Mouse (Mus musculus) liver, embryonic 14.5 days (tissue): ENCODE measurements around the gene Rgs9. TPM values are rescaled to one million over a fixed set of nuclear protein-coding genes. Genes with fewer than 3 reads are reported as not detected.

Experiments used
- ATAC-seq: fragments of 200-750 bp; cut with Nextera tagmentation; 2 replicates; pipeline ENCODE4 v1.8.0; 2017; ENCODE audit warnings: moderate number of reproducible peaks, mild to moderate bottlenecking, moderate library complexity; ENCODE audit not compliant: insufficient read depth
- DNase-seq, 3 experiments: peaks; one replicate each; pipeline ENCODE4 v3.0.0-alpha.2; 2012 to 2013; ENCODE audit warnings: low read depth in 3 of 3, low spot score in 3 of 3
- H3K27ac ChIP-seq: fragments of 300-500 bp; sonication (generic); 2 replicates; pipeline ENCODE4 v1.5.1; 2014; ENCODE audit warnings: moderate library complexity, mild to moderate bottlenecking, control low read depth, inconsistent platforms
- H3K27me3 ChIP-seq: fragments of 300-500 bp; sonication (generic); 2 replicates; pipeline ENCODE4 v1.6.1; 2014; ENCODE audit warnings: mild to moderate bottlenecking, low read length, moderate library complexity; ENCODE audit not compliant: control insufficient read depth, insufficient read depth
- H3K36me3 ChIP-seq: fragments of 300-500 bp; sonication (generic); replicated peaks from 2 replicates; pipeline ENCODE4 v1.6.1; 2014; ENCODE audit warnings: low read depth; ENCODE audit not compliant: control insufficient read depth, insufficient read depth
- H3K4me1 ChIP-seq, 2 experiments: fragments of 200-500 bp in 1 of 2; fragments of 300-500 bp in 1 of 2; sonication (generic) in 1 of 2; replicated peaks; 2 replicates each; pipeline ENCODE4 v1.6.1; 2012 to 2014; ENCODE audit warnings: antibody characterized with exemption in 1 of 2, inconsistent platforms in 1 of 2, low read length in 1 of 2; ENCODE audit not compliant: control insufficient read depth in 2 of 2, insufficient read depth in 2 of 2
- H3K4me2 ChIP-seq: fragments of 300-500 bp; sonication (generic); 2 replicates; pipeline ENCODE4 v1.6.1; 2014; ENCODE audit warnings: low read depth, mild to moderate bottlenecking, control low read depth, moderate library complexity
- H3K4me3 ChIP-seq, 2 experiments: fragments of 200-500 bp in 1 of 2; fragments of 300-500 bp in 1 of 2; sonication (generic) in 1 of 2; 2 replicates each; pipeline ENCODE4 v1.5.1; 2012 to 2014; ENCODE audit warnings: low read depth in 2 of 2, low read length in 2 of 2, mild to moderate bottlenecking in 2 of 2, control low read depth in 1 of 2, inconsistent platforms in 1 of 2, moderate library complexity in 1 of 2; ENCODE audit not compliant: insufficient read depth in 1 of 2
- H3K9ac ChIP-seq: fragments of 300-500 bp; sonication (generic); replicated peaks from 2 replicates; pipeline ENCODE4 v1.6.1; 2014; ENCODE audit warnings: mild to moderate bottlenecking, control low read depth, moderate library complexity
- H3K9me3 ChIP-seq: fragments of 300-500 bp; sonication (generic); 2 replicates; pipeline ENCODE4 v1.6.1; 2016; ENCODE audit warnings: low read length, mixed read lengths; ENCODE audit not compliant: control insufficient read depth
- CTCF ChIP-seq: IDR thresholded peaks from 2 replicates; pipeline ENCODE4 v1.5.1; 2016; ENCODE audit warnings: antibody characterized with exemption, low read depth, control low read depth
- EP300 ChIP-seq: IDR thresholded peaks from 2 replicates; pipeline ENCODE4 v1.6.1; 2016; ENCODE audit warnings: antibody characterized with exemption, low read depth
- WGBS: fragments of 180-500 bp; shearing (Covaris S2); extraction: QIAGEN DNeasy Blood & Tissue Kit; methylation state at CpG from one replicate; pipeline ENCODE4 v1.1.7; 2014; ENCODE audit not compliant: insufficient replicate concordance; 5-methylcytosine and 5-hydroxymethylcytosine counted together
- polyA plus RNA-seq, 2 experiments: library from polyadenylated mRNA; depleted of rRNA in 1 of 2; stranded (reverse) in 1 of 2; unstranded in 1 of 2; fragments of >200 nt; fragmentation: Nextera tagmentation in 1 of 2; extraction: Ambion mirVana in 1 of 2; gene quantifications; 2 replicates each; pipeline versions ENCODE4 v1.2.1 to v1.2.3; 2012 to 2014

Rgs9 gene
- polyA plus RNA-seq, 2 experiments, result 0.09 TPM; not detected in 1

DNA sequence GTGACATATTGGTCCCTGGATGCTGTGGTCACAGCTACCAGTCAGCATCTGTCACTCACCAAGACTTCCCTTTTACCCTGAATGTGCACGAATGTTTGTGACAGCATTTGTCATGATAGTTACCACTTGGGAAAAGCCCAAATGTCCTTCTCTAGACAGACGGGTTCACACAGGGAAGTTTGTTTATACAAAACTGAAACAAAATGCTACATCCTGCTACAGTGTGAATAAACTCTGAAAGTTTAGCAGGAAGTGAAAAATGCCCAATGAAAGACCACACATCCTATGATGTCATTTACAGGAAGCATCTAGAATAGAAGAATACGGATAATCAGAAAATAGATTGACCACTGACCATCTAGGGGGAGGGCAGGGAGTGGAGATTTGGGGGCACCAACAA is 51.0 kb downstream of the Rgs9 start:
- Histone ChIP-seq H3K27me3 (no peaks in the 10 kb centered on the region), H3K9me3 (no peaks in the 10 kb centered on the region), H3K4me2 (no peak overlapping the region), H3K36me3 (no peaks in the 10 kb centered on the region), H3K4me3 (no peak overlapping the region), H3K9ac (no peak overlapping the region), H3K4me1 (no peaks in the 10 kb centered on the region), H3K27ac (no peak overlapping the region)
- DNase-seq (no peak), ATAC-seq (no peak)
- 14% methylated on average over 3 of the region's 3 CpGs for WGBS
- no peak for TF ChIP-seq EP300
- no peak for TF ChIP-seq CTCF

DNA sequence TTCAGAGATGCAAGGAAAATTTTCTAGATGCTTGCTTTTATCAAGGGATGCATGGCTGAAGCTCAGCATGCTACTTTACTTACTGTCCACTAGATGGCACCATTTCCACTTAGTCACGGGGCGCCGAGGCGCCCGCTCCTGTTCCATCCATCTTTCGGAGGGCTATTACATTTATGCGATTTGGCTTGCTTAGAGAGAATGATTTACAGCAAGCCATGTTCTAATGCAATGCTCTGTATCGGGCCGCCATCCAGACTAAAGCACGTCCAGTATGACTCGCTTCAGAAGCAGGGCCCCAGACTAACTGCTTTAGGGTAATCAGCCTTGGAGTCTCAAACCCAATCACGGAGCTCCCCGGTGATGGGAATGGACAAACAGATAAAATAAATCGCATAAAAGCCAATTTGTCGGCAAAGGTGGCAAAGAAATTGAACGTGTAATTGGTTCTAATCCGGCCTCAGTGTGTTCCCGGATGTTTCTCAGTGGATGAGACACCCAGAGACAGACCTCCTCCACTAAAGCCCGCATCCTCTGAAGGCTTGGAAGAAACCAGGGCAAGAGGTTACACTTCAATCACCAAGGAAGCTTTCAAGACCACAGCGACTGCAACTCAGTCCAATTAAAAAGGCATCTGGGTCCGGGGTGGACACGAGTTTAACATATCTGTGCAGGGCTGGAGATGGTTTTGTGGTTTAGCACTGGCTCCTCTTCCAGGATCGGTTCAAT is 53.1 kb downstream of the Rgs9 start:
- TF ChIP-seq CTCF (peak; percentile 78), EP300 (no peak)
- no peak overlapping the region for H3K27ac ChIP-seq
- H3K4me1 ChIP-seq, result no peaks in the 10 kb centered on the region
- H3K27me3 ChIP-seq, result no peaks in the 10 kb centered on the region
- no peak overlapping the region for H3K4me3 ChIP-seq
- WGBS, result 26% methylated on average over 23 of the region's 23 CpGs
- no peaks in the 10 kb centered on the region for H3K36me3 ChIP-seq
- DNase-seq (peak in 2 of 3 experiments; percentile 11 to 22), ATAC-seq (no peak; the same call in 1 of the 2 replicates)
- H3K4me2 ChIP-seq, result no peak overlapping the region
- no peaks in the 10 kb centered on the region for H3K9me3 ChIP-seq
- no peak overlapping the region for H3K9ac ChIP-seq

DNA sequence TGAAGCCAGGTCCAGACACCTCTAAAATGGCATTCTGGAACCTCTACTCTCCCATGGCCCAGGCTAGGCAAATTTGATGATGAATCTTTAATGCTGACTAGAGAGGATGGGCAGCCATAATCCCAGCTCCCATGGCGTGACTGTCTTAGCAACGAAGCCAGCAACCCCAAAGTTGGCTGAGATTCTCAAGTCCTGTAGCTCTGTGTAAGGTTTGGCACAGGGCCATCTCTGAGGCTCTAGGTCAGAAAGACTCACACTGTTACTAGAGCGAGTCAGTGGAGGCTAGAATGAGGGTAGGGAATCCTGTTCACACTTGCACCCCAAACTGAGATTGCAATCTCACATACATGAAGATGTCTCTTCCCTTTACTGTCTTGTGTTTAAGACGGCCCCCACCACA is 57.8 kb downstream of the Rgs9 start:
- DNase-seq, result no peak
- H3K4me3 ChIP-seq, result no peak overlapping the region
- no peaks in the 10 kb centered on the region for H3K36me3 ChIP-seq
- H3K4me2 ChIP-seq, result no peak overlapping the region
- no peaks in the 10 kb centered on the region for H3K4me1 ChIP-seq
- no peak overlapping the region for H3K9ac ChIP-seq
- no peak overlapping the region for H3K27ac ChIP-seq
- H3K9me3 ChIP-seq, result no peaks in the 10 kb centered on the region
- TF ChIP-seq CTCF, result no peak
- no peak for TF ChIP-seq EP300
- H3K27me3 ChIP-seq, result no peaks in the 10 kb centered on the region
- no peak for ATAC-seq
- 55% methylated on average over 4 of the region's 4 CpGs for WGBS

DNA sequence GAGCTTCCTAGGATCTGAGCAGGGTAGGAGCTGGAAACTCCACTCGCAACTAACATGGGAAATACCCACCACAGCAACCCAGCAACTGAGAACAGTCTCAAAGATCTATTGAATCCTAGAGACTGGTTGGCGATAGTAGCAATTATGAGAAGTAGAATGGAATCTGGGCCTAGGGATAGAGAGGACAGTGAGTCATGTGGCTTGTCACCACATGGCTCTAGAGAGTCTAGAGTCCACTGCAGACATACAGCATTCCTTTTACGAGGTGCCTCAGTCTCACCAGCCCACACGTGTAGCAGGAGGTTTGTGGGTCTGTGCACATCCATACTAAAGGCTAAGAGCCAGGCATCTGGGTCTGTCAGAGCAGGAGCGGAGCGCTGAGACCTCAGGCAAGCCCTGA is 59.3 kb downstream of the Rgs9 start:
- H3K4me3 ChIP-seq, result no peak overlapping the region
- no peak for DNase-seq

DNA sequence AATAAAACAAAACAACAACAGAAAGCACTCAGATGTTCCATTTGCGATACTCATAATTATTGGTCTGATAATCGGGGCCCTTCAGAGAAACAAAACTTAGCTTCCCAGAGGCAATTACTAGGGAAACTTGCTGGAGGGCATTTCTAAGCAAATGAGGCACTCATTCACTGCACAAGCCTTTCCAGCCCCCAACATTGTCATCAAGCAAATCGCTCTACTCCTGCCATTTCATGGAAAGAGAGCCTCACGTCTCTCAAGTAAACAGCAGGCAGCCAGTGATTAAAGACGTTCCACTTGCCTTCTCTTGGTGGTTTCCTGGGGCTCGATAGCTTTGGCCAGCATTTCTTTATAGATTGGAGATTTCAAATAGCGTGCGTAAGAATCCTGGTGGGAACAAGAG is 60.1 kb downstream of the Rgs9 start:
- Histone ChIP-seq H3K27ac (no peak overlapping the region), H3K4me1 (no peaks in the 10 kb centered on the region), H3K36me3 (no peaks in the 10 kb centered on the region), H3K27me3 (no peaks in the 10 kb centered on the region), H3K4me3 (no peak overlapping the region), H3K4me2 (no peak overlapping the region), H3K9me3 (no peaks in the 10 kb centered on the region), H3K9ac (no peak overlapping the region)
- ATAC-seq, result no peak
- no peak for TF ChIP-seq CTCF
- 52% methylated on average over 8 of the region's 8 CpGs for WGBS
- DNase-seq, result no peak

More for the DNA sequence above, 59.3 kb downstream of the Rgs9 start:
- no peak for TF ChIP-seq CTCF
- ATAC-seq, result no peak
- Histone ChIP-seq H3K36me3 (no peaks in the 10 kb centered on the region), H3K4me1 (no peaks in the 10 kb centered on the region), H3K9ac (no peak overlapping the region), H3K9me3 (no peaks in the 10 kb centered on the region), H3K4me2 (no peak overlapping the region), H3K27ac (no peak overlapping the region), H3K27me3 (no peaks in the 10 kb centered on the region)
- WGBS, result 65% methylated on average over 6 of the region's 6 CpGs
